ENCODE assay signal across 21 mouse cellular contexts in the genomic region with DNA sequence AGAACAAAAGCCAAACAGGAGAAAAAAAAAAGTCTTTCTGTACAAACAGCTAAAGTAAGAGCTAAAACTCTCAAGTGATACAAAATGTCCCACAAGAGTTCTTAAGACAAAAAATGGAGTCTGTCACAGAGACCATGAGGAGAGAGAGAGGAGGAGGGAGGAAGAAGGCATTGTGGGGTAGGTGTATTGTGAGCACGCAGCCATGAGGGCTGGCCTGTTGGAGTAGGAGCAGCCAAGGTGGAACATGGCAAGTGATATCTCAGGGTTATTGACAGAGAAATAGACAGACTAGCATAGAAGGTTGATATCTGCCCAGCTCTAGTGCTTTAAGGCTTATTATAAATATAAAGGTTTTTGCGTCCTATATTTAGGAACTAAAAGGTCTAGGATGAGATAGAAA. TPM values are rescaled to one million over a fixed set of nuclear protein-coding genes. Genes with fewer than 3 reads are reported as not detected.
A peak's percentile ranks its signal among the peaks of the same experiment; 100 is the strongest.
DNase-seq lines count a peak whose midpoint lies in the region; TF ChIP-seq lines count a peak whose summit lies in the region.
"Had no signal": no experiment of that assay in that cellular context is flagged by ENCODE, and none has a peak within 500 bp of the region (broad histone marks: within the 10 kb centered on the region; RNA-seq: fewer than 3 reads in every experiment).

No protein-coding gene starts in this region.

- H3K36me3 ChIP-seq in E14TG2a.4 (ENCODE audit: insufficient read depth, low read length) (no peaks in the 10 kb centered on the region), ES-E14 (ENCODE audit: control insufficient read depth, insufficient read depth, low read length, poor library complexity, severe bottlenecking) (no peaks in the 10 kb centered on the region)
- H3K36me3 ChIP-seq: embryonic facial prominence, embryonic 10.5 days; embryonic facial prominence, embryonic 12.5 days; forebrain, embryonic 15.5 days had no signal

- 0 out of 2 replicates have a peak overlapping the region, but pooled peaks have one; percentile 30 for H3K4me3 ChIP-seq in E14TG2a.4 (replicated peaks; ENCODE audit: low read length)
- no peak overlapping the region for H3K4me3 ChIP-seq in ES-E14 (ENCODE audit: insufficient read depth in 1 of 2, low read depth in 1 of 2, low read length in 2 of 2, poor library complexity in 1 of 2, severe bottlenecking in 1 of 2)
- H3K4me3 ChIP-seq: embryonic facial prominence, embryonic 10.5 days; embryonic facial prominence, embryonic 12.5 days; forebrain, embryonic 13.5 days; forebrain, embryonic 15.5 days had no signal

- H3K27ac ChIP-seq in ES-E14 (ENCODE audit: insufficient read depth, low read depth, low read length, poor library complexity, severe bottlenecking) = peak overlapping the region; percentile 66
- H3K27ac ChIP-seq: embryonic facial prominence, embryonic 10.5 days; embryonic facial prominence, embryonic 12.5 days; forebrain, embryonic 13.5 days; forebrain, embryonic 15.5 days had no signal

- H3K4me1 ChIP-seq in E14TG2a.4 (replicated peaks; ENCODE audit: low read depth, low read length) (peaks cover 55% of the 10 kb centered on the region), ES-E14 (ENCODE audit: control insufficient read depth in 2 of 2, insufficient read depth in 2 of 2, low read length in 2 of 2, poor library complexity in 1 of 2) (peaks cover 6 to 27% of the 10 kb centered on the region in 2 experiments; a peak in 3 of 4 replicates)

- DNase-seq in heart, adult 11 months = peak; percentile 57
- DNase-seq in heart, postnatal 25 days (ENCODE audit: low spot score) = no peak
- DNase-seq in ES-E14 (ENCODE audit: low read depth, low spot score) = no peak
- no peak for DNase-seq in gastrocnemius, postnatal 36 days
- DNase-seq: adrenal gland, adult 2 months; adrenal gland, postnatal 10 days; adrenal gland, postnatal 25 days; B cell, adult 2 months; cerebellum, adult 11 months; cerebellum, adult 18-20 months; cerebellum, adult 9-10 months; cerebellum, postnatal 10 days; cerebellum, postnatal 25 days; forebrain, postnatal 0 days had no signal

- no peaks in the 10 kb centered on the region for H3K27me3 ChIP-seq in E14TG2a.4 (ENCODE audit: insufficient read depth, low read length)
- H3K27me3 ChIP-seq: CH12.LX; embryonic facial prominence, embryonic 12.5 days; forebrain, embryonic 13.5 days; forebrain, embryonic 15.5 days had no signal

- no peak for TF ChIP-seq CTCF in E14TG2a.4 (conservative IDR thresholded peaks at IDR 0.05; ENCODE audit: low read length)

- H3K9me3 ChIP-seq in E14TG2a.4 (ENCODE audit: low read length) (no peaks in the 10 kb centered on the region), ES-E14 (ENCODE audit: control insufficient read depth, insufficient read depth, low read depth, low read length) (no peaks in the 10 kb centered on the region)
- H3K9me3 ChIP-seq: embryonic facial prominence, embryonic 12.5 days; forebrain, embryonic 13.5 days; forebrain, embryonic 15.5 days had no signal

- intact Hi-C loops in heart, postnatal 25 days (cut with DNase I) = no loop called here
- intact Hi-C loops in gastrocnemius, postnatal 36 days (cut with DNase I) = no loop called here

- H3K9ac ChIP-seq in ES-E14 (ENCODE audit: insufficient read depth, low read depth, low read length, poor library complexity, severe bottlenecking) = no peak overlapping the region; the same call in 1 of the 2 replicates
- H3K9ac ChIP-seq: embryonic facial prominence, embryonic 12.5 days; forebrain, embryonic 13.5 days; forebrain, embryonic 15.5 days; forebrain, postnatal 0 days had no signal

- in situ Hi-C loops in ES-E14 (cut with MboI; ENCODE audit: low sequenced_read_pairs in 2 of 2, unreplicated experiment in 2 of 2) = no loop called here

TF ChIP-seq in ES-E14, 5 proteins besides CTCF, POLR2A, EP300 and RAD21:
- no peak for TF ChIP-seq MAFK (IDR thresholded peaks at IDR 0.05; ENCODE audit: insufficient read depth, low read depth, low read length)
- TF ChIP-seq ZNF384 (IDR thresholded peaks at IDR 0.05; ENCODE audit: low read depth, low read length) = no peak
- TF ChIP-seq CHD2 (IDR thresholded peaks at IDR 0.05; ENCODE audit: low read depth, low read length) = no peak
- TF ChIP-seq ZC3H11A (IDR thresholded peaks at IDR 0.05; ENCODE audit: borderline replicate concordance, low read depth, low read length) = no peak
- TF ChIP-seq HCFC1 (IDR thresholded peaks at IDR 0.05; ENCODE audit: borderline replicate concordance, insufficient read depth, low read length) = no peak

RNA-seq across cellular contexts. Expression of a gene that starts 14.1 kb away (rescaled TPM):
- total RNA-seq in heart, postnatal 25 days (2021) = 10 to 100 TPM; 46.5 to 46.8 TPM
- 58.7 and 69.2 TPM in 2 replicates for total RNA-seq in ES-E14 (2012; rRNA removed)
- total RNA-seq in gastrocnemius, postnatal 36 days (2021) = 10 to 100 TPM; 28.7 to 36.9 TPM

RNA-seq across cellular contexts. Expression of a gene that starts 48.5 kb away (rescaled TPM):
- 1 to 10 TPM; 3.2 to 3.3 TPM for total RNA-seq in heart, postnatal 25 days (2021)
- total RNA-seq in ES-E14 (2012; rRNA removed) = 1.3 and 1.8 TPM in 2 replicates
- 1 to 10 TPM; 4.1 to 4.7 TPM for total RNA-seq in gastrocnemius, postnatal 36 days (2021)
- total RNA-seq: MEL had no signal
